Mouse (Mus musculus): ENCODE data around the gene Bcl11a.

DNA sequence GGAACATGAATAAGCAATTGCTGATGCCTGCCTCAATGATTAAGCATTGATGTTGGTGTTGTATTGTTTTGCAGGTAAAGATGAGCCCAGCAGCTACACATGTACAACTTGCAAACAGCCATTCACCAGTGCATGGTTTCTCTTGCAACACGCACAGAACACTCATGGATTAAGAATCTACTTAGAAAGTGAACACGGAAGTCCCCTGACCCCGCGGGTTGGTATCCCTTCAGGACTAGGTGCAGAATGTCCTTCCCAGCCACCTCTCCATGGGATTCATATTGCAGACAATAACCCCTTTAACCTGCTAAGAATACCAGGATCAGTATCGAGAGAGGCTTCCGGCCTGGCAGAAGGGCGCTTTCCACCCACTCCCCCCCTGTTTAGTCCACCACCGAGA is 85.2 kb downstream of the Bcl11a start:
- TF ChIP-seq CTCF (IDR thresholded peaks at IDR 0.05 in 2 of 3, conservative IDR thresholded peaks at IDR 0.05 in 1 of 3; ENCODE audit: control insufficient read depth in 1 of 3, insufficient read depth in 1 of 3, low read depth in 2 of 3, low read length in 3 of 3, poor library complexity in 1 of 3, severe bottlenecking in 1 of 3), result no peak
- no peak for TF ChIP-seq CHD1 (IDR thresholded peaks at IDR 0.05; ENCODE audit: low read depth, low read length)
- TF ChIP-seq ZKSCAN1 (IDR thresholded peaks at IDR 0.05; ENCODE audit: low read depth, low read length), result no peak
- TF ChIP-seq POLR2A (IDR thresholded peaks at IDR 0.05; ENCODE audit: control insufficient read depth in 1 of 2, insufficient read depth in 1 of 2, low read depth in 1 of 2, low read length in 2 of 2, poor library complexity in 1 of 2), result no peak; a peak in 1 of 4 replicates
- TF ChIP-seq MAFK (IDR thresholded peaks at IDR 0.05; ENCODE audit: borderline replicate concordance, low read depth, low read length), result no peak
- TF ChIP-seq GATA1 (IDR thresholded peaks at IDR 0.05; ENCODE audit: low read depth, low read length), result no peak
- no peak for TF ChIP-seq TAL1 (IDR thresholded peaks at IDR 0.05; ENCODE audit: low read length)
- no peak for TF ChIP-seq USF1 (IDR thresholded peaks at IDR 0.05; ENCODE audit: low read depth, low read length)

All from MEL (cell line).